Mouse (Mus musculus): ENCODE measurements at regions not wholly inside any gene's neighbourhood (a gene's known extent, or its start where the extent isn't known, plus 50 kb on each side); places are given as distances from the start of the nearest gene placed in this dataset.

DNA sequence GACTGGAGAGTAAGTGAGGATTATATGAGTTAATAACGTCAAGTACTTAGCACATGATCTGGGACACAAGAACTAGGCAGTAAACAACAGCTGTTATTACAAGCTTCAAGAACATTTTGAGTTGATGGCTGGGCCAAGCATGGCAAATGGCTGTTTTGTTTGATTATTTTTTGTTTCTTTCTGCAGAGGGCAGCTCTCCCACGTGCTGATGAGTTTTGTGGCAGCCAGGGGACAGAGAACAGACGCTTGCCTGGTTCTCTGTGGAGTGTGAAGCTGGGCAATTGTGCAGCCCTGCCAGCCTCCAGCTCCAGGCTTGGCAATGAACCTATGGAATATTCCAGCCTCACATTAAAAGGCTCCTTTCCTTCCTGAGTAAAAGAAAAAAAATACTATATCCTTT is 592.2 kb downstream of the Tox3 start:
- H3K27me3 ChIP-seq (replicated peaks) = no peaks in the 10 kb centered on the region
- H3K36me3 ChIP-seq (replicated peaks in 1 of 2; ENCODE audit: control insufficient read depth in 1 of 2, insufficient read depth in 1 of 2, low read length in 1 of 2) = no peaks in the 10 kb centered on the region
- dilution Hi-C loops (cut with MboI; ENCODE audit: extremely low pct_ligation_motif_present, extremely low pct_unique_long_range_greater_than_20kb, low sequenced_read_pairs) (no loop called here), in situ Hi-C loops (cut with MboI; ENCODE audit: low pct_ligation_motif_present, low pct_unique_long_range_greater_than_20kb, low sequenced_read_pairs) (no loop called here)
- DNase-seq (ENCODE audit: extremely low read depth) = no peak
- no peak overlapping the region for H3K9ac ChIP-seq (ENCODE audit: insufficient read depth, low read depth)
- no peaks in the 10 kb centered on the region for H3K4me1 ChIP-seq (ENCODE audit: control insufficient read depth in 1 of 2, insufficient read depth in 2 of 2)
- H3K79me2 ChIP-seq (replicated peaks; ENCODE audit: control insufficient read depth, extremely low read depth, insufficient read depth, poor library complexity, severe bottlenecking) = no peaks in the 10 kb centered on the region
- peaks cover 27% of the 10 kb centered on the region for H3K9me3 ChIP-seq (replicated peaks; ENCODE audit: low read length)
- no peak overlapping the region for H3K4me2 ChIP-seq (ENCODE audit: insufficient read depth, low read depth, poor library complexity, severe bottlenecking)
- H3K27ac ChIP-seq (ENCODE audit: insufficient read depth, low read depth) = no peak overlapping the region
- H3K4me3 ChIP-seq (replicated peaks in 1 of 3; ENCODE audit: low read depth in 2 of 3, low read length in 2 of 3, poor library complexity in 1 of 3) = no peak overlapping the region
- no peak for TF ChIP-seq RCOR1 (conservative IDR thresholded peaks at IDR 0.05; ENCODE audit: low read depth, low read length)
- no peak for TF ChIP-seq JUND (conservative IDR thresholded peaks at IDR 0.05; ENCODE audit: low read depth, low read length)
- no peak for TF ChIP-seq MAFK (IDR thresholded peaks at IDR 0.05; ENCODE audit: insufficient replicate concordance, low read length)
- no peak for TF ChIP-seq PAX5 (IDR thresholded peaks at IDR 0.05; ENCODE audit: low read length)
- no peak for TF ChIP-seq MXI1 (IDR thresholded peaks at IDR 0.05; ENCODE audit: low read depth, low read length)
- no peak for TF ChIP-seq EP300 (IDR thresholded peaks at IDR 0.05; ENCODE audit: low read length)

DNA sequence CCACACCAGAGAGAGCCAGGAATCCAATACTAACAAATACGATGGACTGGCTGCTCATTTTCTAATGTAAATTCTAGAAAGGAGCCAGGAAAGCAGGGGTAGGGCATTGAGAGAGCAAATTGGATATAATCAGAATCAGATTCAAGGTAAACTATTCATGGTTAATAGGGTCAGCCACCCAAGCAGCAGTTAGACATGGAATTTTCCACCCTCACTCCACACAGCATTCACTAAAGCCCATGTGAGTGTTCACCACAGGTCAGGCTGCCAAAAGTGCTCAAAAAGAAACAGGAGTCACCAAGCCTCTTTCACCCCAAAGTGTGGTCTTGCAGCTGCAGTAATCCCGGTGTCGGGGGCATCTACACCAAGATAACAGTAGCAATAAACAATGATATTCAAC is 596.9 kb downstream of the Tox3 start:
- no peaks in the 10 kb centered on the region for H3K36me3 ChIP-seq (replicated peaks in 1 of 2; ENCODE audit: control insufficient read depth in 1 of 2, insufficient read depth in 1 of 2, low read length in 1 of 2)
- no peak for DNase-seq (ENCODE audit: extremely low read depth)
- dilution Hi-C loops (cut with MboI; ENCODE audit: extremely low pct_ligation_motif_present, extremely low pct_unique_long_range_greater_than_20kb, low sequenced_read_pairs) = no loop called here
- H3K4me2 ChIP-seq (ENCODE audit: insufficient read depth, low read depth, poor library complexity, severe bottlenecking) = no peak overlapping the region
- no peak overlapping the region for H3K27ac ChIP-seq (ENCODE audit: insufficient read depth, low read depth)
- H3K4me1 ChIP-seq (ENCODE audit: control insufficient read depth in 1 of 2, insufficient read depth in 2 of 2) = no peaks in the 10 kb centered on the region
- TF ChIP-seq TBP (conservative IDR thresholded peaks at IDR 0.05; ENCODE audit: low read depth, low read length) (no peak), MEF2A (IDR thresholded peaks at IDR 0.05; ENCODE audit: borderline replicate concordance, low read depth, low read length) (no peak), MXI1 (IDR thresholded peaks at IDR 0.05; ENCODE audit: low read depth, low read length) (no peak), RAD21 (IDR thresholded peaks at IDR 0.05; ENCODE audit: low read depth, low read length) (no peak), RCOR1 (conservative IDR thresholded peaks at IDR 0.05; ENCODE audit: low read depth, low read length) (no peak), JUND (conservative IDR thresholded peaks at IDR 0.05; ENCODE audit: low read depth, low read length) (no peak), TCF12 (IDR thresholded peaks at IDR 0.05; ENCODE audit: low read depth, low read length) (no peak), SIN3A (IDR thresholded peaks at IDR 0.05; ENCODE audit: low read length) (no peak), SMC3 (IDR thresholded peaks at IDR 0.05; ENCODE audit: low read depth, low read length) (no peak), ZC3H11A (IDR thresholded peaks at IDR 0.05; ENCODE audit: low read depth, low read length) (no peak), GABPA (IDR thresholded peaks at IDR 0.05; ENCODE audit: insufficient replicate concordance, low read depth, low read length) (no peak), JUN (IDR thresholded peaks at IDR 0.05; ENCODE audit: insufficient read depth, low read depth, low read length) (no peak), EP300 (IDR thresholded peaks at IDR 0.05; ENCODE audit: low read length) (no peak), E2F4 (IDR thresholded peaks at IDR 0.05; ENCODE audit: insufficient replicate concordance, low read depth, low read length) (no peak), USF2 (conservative IDR thresholded peaks at IDR 0.05; ENCODE audit: low read depth, low read length) (no peak), MAX (IDR thresholded peaks at IDR 0.05; ENCODE audit: low read length) (no peak), NELFE (IDR thresholded peaks at IDR 0.05; ENCODE audit: low read depth, low read length) (no peak), NRF1 (IDR thresholded peaks at IDR 0.05; ENCODE audit: low read depth, low read length) (no peak)
- no peak overlapping the region for H3K9ac ChIP-seq (ENCODE audit: insufficient read depth, low read depth)
- H3K9me3 ChIP-seq (replicated peaks; ENCODE audit: low read length) = peaks cover 19% of the 10 kb centered on the region
- in situ Hi-C loops (cut with MboI; ENCODE audit: low pct_ligation_motif_present, low pct_unique_long_range_greater_than_20kb, low sequenced_read_pairs) = no loop called here
- H3K27me3 ChIP-seq (replicated peaks) = no peaks in the 10 kb centered on the region
- no peaks in the 10 kb centered on the region for H3K79me2 ChIP-seq (replicated peaks; ENCODE audit: control insufficient read depth, extremely low read depth, insufficient read depth, poor library complexity, severe bottlenecking)
- no peak overlapping the region for H3K4me3 ChIP-seq (replicated peaks in 1 of 3; ENCODE audit: low read depth in 2 of 3, low read length in 2 of 3, poor library complexity in 1 of 3)
